13 mouse cellular contexts compared by ENCODE assay signal in the genomic region with DNA sequence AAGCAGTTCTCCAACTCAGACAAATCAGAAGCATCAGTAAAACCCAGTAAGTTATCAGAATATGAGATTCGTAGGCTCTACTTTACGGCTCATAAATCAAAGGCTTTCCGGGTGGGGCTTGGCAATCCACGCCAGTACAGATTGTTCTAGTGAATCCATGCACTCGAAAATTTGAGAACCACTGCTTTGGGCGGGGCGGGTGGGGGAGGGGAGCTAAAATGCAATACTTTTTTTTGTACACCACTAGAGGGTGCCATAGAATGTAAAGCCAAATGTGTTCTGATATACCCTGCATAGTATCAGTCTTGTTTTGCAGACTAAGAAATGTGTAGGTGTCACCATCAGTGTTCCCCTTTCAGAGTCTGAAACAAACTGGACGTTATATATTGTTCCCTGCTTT. TPM values are rescaled to one million over a fixed set of nuclear protein-coding genes. Genes with fewer than 3 reads are reported as not detected.
DNase-seq lines count a peak whose midpoint lies in the region; ATAC-seq and TF ChIP-seq lines count a peak whose summit lies in the region.
"Had no signal": no experiment of that assay in that cellular context is flagged by ENCODE, and none has a peak within 500 bp of the region (broad histone marks: within the 10 kb centered on the region; RNA-seq: fewer than 3 reads in every experiment).

No protein-coding gene starts in this region.

- H3K27me3 ChIP-seq in intestine, postnatal 0 days (replicated peaks; ENCODE audit: control insufficient read depth, insufficient read depth, low read length): no peaks in the 10 kb centered on the region
- H3K27me3 ChIP-seq in intestine, embryonic 15.5 days (replicated peaks): no peaks in the 10 kb centered on the region
- H3K27me3 ChIP-seq: limb, embryonic 15.5 days had no signal

- H3K9me3 ChIP-seq in intestine, postnatal 0 days (ENCODE audit: control insufficient read depth): no peaks in the 10 kb centered on the region
- H3K9me3 ChIP-seq in intestine, embryonic 15.5 days: no peaks in the 10 kb centered on the region
- H3K9me3 ChIP-seq: embryonic facial prominence, embryonic 13.5 days; limb, embryonic 15.5 days had no signal

- TF ChIP-seq CTCF in intestine, postnatal 0 days (IDR thresholded peaks at IDR 0.05; ENCODE audit: low read depth): peak; percentile 46

- no peak overlapping the region for H3K4me3 ChIP-seq in intestine, postnatal 0 days (ENCODE audit: low read depth, low read length)
- no peak overlapping the region for H3K4me3 ChIP-seq in intestine, embryonic 15.5 days (replicated peaks)
- H3K4me3 ChIP-seq: embryonic facial prominence, embryonic 13.5 days; limb, embryonic 15.5 days had no signal

- H3K4me2 ChIP-seq in intestine, postnatal 0 days (replicated peaks; ENCODE audit: low read depth): no peak overlapping the region
- no peak overlapping the region for H3K4me2 ChIP-seq in intestine, embryonic 15.5 days (replicated peaks)
- H3K4me2 ChIP-seq: embryonic facial prominence, embryonic 13.5 days; limb, embryonic 15.5 days had no signal

- no peaks in the 10 kb centered on the region for H3K36me3 ChIP-seq in intestine, postnatal 0 days (ENCODE audit: control insufficient read depth, insufficient read depth)
- H3K36me3 ChIP-seq in intestine, embryonic 15.5 days: no peaks in the 10 kb centered on the region
- H3K36me3 ChIP-seq: embryonic facial prominence, embryonic 13.5 days; limb, embryonic 15.5 days had no signal

- H3K4me1 ChIP-seq in intestine, postnatal 0 days (replicated peaks; ENCODE audit: control insufficient read depth, insufficient read depth, low read length): no peaks in the 10 kb centered on the region
- H3K4me1 ChIP-seq in intestine, embryonic 15.5 days (replicated peaks): no peaks in the 10 kb centered on the region
- H3K4me1 ChIP-seq: embryonic facial prominence, embryonic 13.5 days; limb, embryonic 15.5 days had no signal

- no peak for ATAC-seq in CD4-positive, CD25-positive, alpha-beta regulatory T cell, adult 4 months
- no peak for ATAC-seq in intestine, postnatal 0 days
- ATAC-seq in intestine, embryonic 15.5 days: no peak

- peak; percentile 22 for DNase-seq in CD4-positive, CD25-positive, alpha-beta regulatory T cell, adult 2 months (ENCODE audit: low read depth, low spot score)
- DNase-seq in ES-CJ7 (ENCODE audit: low read depth, low spot score): peak; percentile 12
- peak; percentile 13 for DNase-seq in lung, postnatal 10 days
- DNase-seq in layer of hippocampus, adult 9-10 months (ENCODE audit: low spot score): no peak
- DNase-seq in T-cell, adult 2 months (ENCODE audit: low spot score): no peak
- DNase-seq: B cell, adult 2 months; kidney, adult 11 months; right cerebral cortex, postnatal 4 days had no signal

- no peak overlapping the region for H3K9ac ChIP-seq in intestine, postnatal 0 days (ENCODE audit: low read depth, low read length)
- H3K9ac ChIP-seq in intestine, embryonic 15.5 days: no peak overlapping the region
- H3K9ac ChIP-seq: embryonic facial prominence, embryonic 13.5 days; limb, embryonic 15.5 days had no signal

- H3K27ac ChIP-seq in intestine, postnatal 0 days (ENCODE audit: low read depth, low read length): no peak overlapping the region
- H3K27ac ChIP-seq in intestine, embryonic 15.5 days: no peak overlapping the region
- H3K27ac ChIP-seq: embryonic facial prominence, embryonic 13.5 days; limb, embryonic 15.5 days had no signal

- WGBS in intestine, postnatal 0 days: 55% methylated on average over 8 of the region's 8 CpGs
- 65% methylated on average over 8 of the region's 8 CpGs for WGBS in intestine, embryonic 15.5 days

RNA-seq across cellular contexts. Expression of a gene that starts 1.2 kb away (rescaled TPM):
- polyA plus RNA-seq in CD4-positive, CD25-positive, alpha-beta regulatory T cell, adult 4 months (2017; shearing (Covaris generic)): 10 to 100 TPM; 77.2 to 78.0 TPM
- 459 and 483 TPM in 2 replicates for polyA plus RNA-seq in intestine, postnatal 0 days (2015; fragmentation: Nextera tagmentation; extraction: Ambion mirVana)
- polyA plus RNA-seq in intestine, embryonic 15.5 days (2015; fragmentation: Nextera tagmentation; extraction: Ambion mirVana): 439 and 480 TPM in 2 replicates

RNA-seq across cellular contexts. Expression of a gene that starts 35.3 kb away (rescaled TPM):
- polyA plus RNA-seq in CD4-positive, CD25-positive, alpha-beta regulatory T cell, adult 4 months (2017; shearing (Covaris generic)): not detected
- polyA plus RNA-seq in intestine, postnatal 0 days (2015; fragmentation: Nextera tagmentation; extraction: Ambion mirVana): not detected in 2 replicates
- not detected in 2 replicates for polyA plus RNA-seq in intestine, embryonic 15.5 days (2015; fragmentation: Nextera tagmentation; extraction: Ambion mirVana)
- polyA plus RNA-seq: embryonic facial prominence, embryonic 13.5 days; limb, embryonic 15.5 days had no signal

RNA-seq across cellular contexts. Expression of a gene that starts 36.9 kb away (rescaled TPM):
- polyA plus RNA-seq in CD4-positive, CD25-positive, alpha-beta regulatory T cell, adult 4 months (2017; shearing (Covaris generic)): not detected
- 5.8 and 6.1 TPM in 2 replicates for polyA plus RNA-seq in intestine, postnatal 0 days (2015; fragmentation: Nextera tagmentation; extraction: Ambion mirVana)
- 6.0 and 7.8 TPM in 2 replicates for polyA plus RNA-seq in intestine, embryonic 15.5 days (2015; fragmentation: Nextera tagmentation; extraction: Ambion mirVana)

Comparison
In these comparisons a context has a peak if more than half of its experiments do, and no peak if none do; other contexts are left out.
1. DNase-seq: peak in CD4-positive, CD25-positive, alpha-beta regulatory T cell, adult 2 months (single experiment), ES-CJ7 (single experiment) and lung, postnatal 10 days (single experiment); none in layer of hippocampus, adult 9-10 months (single experiment) and T-cell, adult 2 months (single experiment).